Mouse (Mus musculus) erythroblast, embryonic 14.5 days (primary cell): ENCODE measurements around the gene Ptprk.

Experiments
- GATA1 ChIP-seq: IDR thresholded peaks from 2 replicates; pipeline ENCODE4 v1.6.1; 2012; ENCODE audit warnings: low read length, inconsistent platforms, mixed read lengths
- TAL1 ChIP-seq: IDR thresholded peaks from 3 replicates; pipeline ENCODE4 v1.6.1; 2012; ENCODE audit warnings: low read length, inconsistent platforms, mixed read lengths

GRCm38 (mm10) chr10:28144459-28144858 lies 69.8 kb downstream of the Ptprk start:
- no peak for TF ChIP-seq GATA1
- TF ChIP-seq TAL1, result no peak
